Mouse (Mus musculus) adrenal gland (tissue): Measurements from ENCODE around the gene Psmb5.

ENCODE experiments used
- microRNA-seq, 2 experiments: library from miRNA; unstranded; fragments of <30 nt; microRNA quantifications; one replicate each; pipeline ENCODE4; 2019

The Psmb5 gene

Small RNA genes within 50 kb of the gene (microRNA-seq; reads per million reads assigned to microRNA genes)
- gene Mir686 (0 reads per million in 2 experiments), gene Mir6948 (0 to 0.34 reads per million in 2 experiments)
